Mouse (Mus musculus) MEL (cell line): ENCODE results near the gene Wdr34. TPM values are rescaled to one million over a fixed set of nuclear protein-coding genes. Genes with fewer than 3 reads are reported as not detected.
A peak's percentile ranks its signal among the peaks of the same experiment; 100 is the strongest.

Source experiments
- DNase-seq: peaks from one replicate; pipeline ENCODE4 v3.0.0; 2011; ENCODE audit warnings: low read depth, low spot score
- H3K27ac ChIP-seq: 2 replicates; pipeline ENCODE4 v1.5.1; 2012; ENCODE audit warnings: low read depth, mild to moderate bottlenecking, control low read depth, low read length, moderate library complexity; ENCODE audit not compliant: control insufficient read depth
- H3K27me3 ChIP-seq, 2 experiments: fragments of 150-350 bp in 1 of 2; sonication (generic) in 1 of 2; 2 replicates each; pipeline ENCODE4 v1.6.1; 2012; ENCODE audit warnings: low read length in 2 of 2, mild to moderate bottlenecking in 2 of 2, improper control_type of control experiment in 1 of 2, moderate library complexity in 1 of 2; ENCODE audit not compliant: insufficient read depth in 2 of 2, control insufficient read depth in 1 of 2
- H3K36me3 ChIP-seq, 2 experiments: 2 replicates each; pipeline ENCODE4 v1.6.1; 2012 to 2014; ENCODE audit warnings: low read length in 2 of 2, improper control_type of control experiment in 1 of 2, inconsistent platforms in 1 of 2, mild to moderate bottlenecking in 1 of 2; ENCODE audit not compliant: insufficient read depth in 2 of 2, control insufficient read depth in 1 of 2
- H3K4me1 ChIP-seq, 2 experiments: fragments of 150-350 bp in 1 of 2; sonication (generic) in 1 of 2; 2 replicates each; pipeline ENCODE4 v1.6.1; 2012; ENCODE audit warnings: low read length in 2 of 2, improper control_type of control experiment in 1 of 2, mild to moderate bottlenecking in 1 of 2; ENCODE audit not compliant: insufficient read depth in 2 of 2, control insufficient read depth in 1 of 2
- H3K4me3 ChIP-seq, 2 experiments: fragments of 150-350 bp in 1 of 2; sonication (generic) in 1 of 2; 2 replicates each; pipeline ENCODE4 v1.5.1; 2012; ENCODE audit warnings: low read depth in 2 of 2, low read length in 2 of 2, mild to moderate bottlenecking in 2 of 2, moderate library complexity in 2 of 2, control low read depth in 1 of 2, improper control_type of control experiment in 1 of 2; ENCODE audit not compliant: control insufficient read depth in 1 of 2, insufficient read depth in 1 of 2
- H3K79me2 ChIP-seq: 2 replicates; pipeline ENCODE4 v1.6.1; 2012; ENCODE audit warnings: mild to moderate bottlenecking, low read length, moderate library complexity; ENCODE audit not compliant: control insufficient read depth, poor library complexity, insufficient read depth
- H3K9ac ChIP-seq: 2 replicates; pipeline ENCODE4 v1.6.1; 2012; ENCODE audit warnings: low read depth, mild to moderate bottlenecking, control low read depth, low read length, moderate library complexity; ENCODE audit not compliant: control insufficient read depth, poor library complexity, severe bottlenecking
- H3K9me3 ChIP-seq: fragments of 150-350 bp; sonication (generic); replicated peaks from 2 replicates; pipeline ENCODE4 v1.6.1; 2012; ENCODE audit warnings: mild to moderate bottlenecking, low read length, improper control_type of control experiment, moderate library complexity; ENCODE audit not compliant: insufficient read depth
- BHLHE40 ChIP-seq: IDR thresholded peaks from 2 replicates; pipeline ENCODE4 v1.6.1; 2012; ENCODE audit warnings: low read depth, mild to moderate bottlenecking, inconsistent platforms, low read length, improper control_type of control experiment, borderline replicate concordance
- E2F4 ChIP-seq: IDR thresholded peaks from 2 replicates; pipeline ENCODE4 v1.6.1; 2011; ENCODE audit warnings: low read depth, low read length, improper control_type of control experiment, borderline replicate concordance
- EP300 ChIP-seq, 2 experiments: IDR thresholded peaks; 2 replicates each; pipeline ENCODE4 v1.6.1; 2011; ENCODE audit warnings: improper control_type of control experiment in 2 of 2, low read length in 2 of 2, low read depth in 1 of 2, mild to moderate bottlenecking in 1 of 2
- HCFC1 ChIP-seq: IDR thresholded peaks from 2 replicates; pipeline ENCODE4 v1.6.1; 2012; ENCODE audit warnings: low read depth, mild to moderate bottlenecking, inconsistent platforms, low read length, improper control_type of control experiment, moderate library complexity
- MAX ChIP-seq: IDR thresholded peaks from 2 replicates; pipeline ENCODE4 v1.6.1; 2011; ENCODE audit warnings: low read length, improper control_type of control experiment
- MAZ ChIP-seq: IDR thresholded peaks from 2 replicates; pipeline ENCODE4 v1.6.1; 2012; ENCODE audit warnings: low read depth, mild to moderate bottlenecking, inconsistent platforms, low read length, improper control_type of control experiment
- MXI1 ChIP-seq: IDR thresholded peaks from 2 replicates; pipeline ENCODE4 v1.6.1; 2011; ENCODE audit warnings: mild to moderate bottlenecking, low read depth, low read length, improper control_type of control experiment
- MYC ChIP-seq: IDR thresholded peaks from 2 replicates; pipeline ENCODE4 v1.6.1; 2011; ENCODE audit warnings: low read depth, mild to moderate bottlenecking, low read length, improper control_type of control experiment, moderate library complexity
- NELFE ChIP-seq: IDR thresholded peaks from 2 replicates; pipeline ENCODE4 v1.6.1; 2011; ENCODE audit warnings: low read depth, low read length, improper control_type of control experiment
- NRF1 ChIP-seq: IDR thresholded peaks from 2 replicates; pipeline ENCODE4 v1.6.1; 2014; ENCODE audit warnings: low read depth, mild to moderate bottlenecking, inconsistent platforms, low read length, improper control_type of control experiment, moderate library complexity; ENCODE audit not compliant: poor library complexity, insufficient read depth, severe bottlenecking
- POLR2A ChIP-seq, 2 experiments: IDR thresholded peaks; 2 replicates each; pipeline ENCODE4 v1.6.1; 2011 to 2012; ENCODE audit warnings: low read length in 2 of 2, mild to moderate bottlenecking in 2 of 2, control low read depth in 1 of 2, improper control_type of control experiment in 1 of 2, low read depth in 1 of 2, moderate library complexity in 1 of 2; ENCODE audit not compliant: control insufficient read depth in 1 of 2, insufficient read depth in 1 of 2, poor library complexity in 1 of 2
- POLR2AphosphoS2 ChIP-seq: IDR thresholded peaks from 2 replicates; pipeline ENCODE4 v1.6.1; 2011; ENCODE audit warnings: low read length, improper control_type of control experiment
- SIN3A ChIP-seq: IDR thresholded peaks from 2 replicates; pipeline ENCODE4 v1.6.1; 2012; ENCODE audit warnings: low read length, improper control_type of control experiment, inconsistent platforms
- TAL1 ChIP-seq: IDR thresholded peaks from 2 replicates; pipeline ENCODE4 v1.6.1; 2012; ENCODE audit warnings: mild to moderate bottlenecking, inconsistent platforms, low read length, moderate library complexity, mixed read lengths
- TBP ChIP-seq: IDR thresholded peaks from 2 replicates; pipeline ENCODE4 v1.8.0; 2011; ENCODE audit warnings: low read depth, low read length, improper control_type of control experiment
- UBTF ChIP-seq: IDR thresholded peaks from 2 replicates; pipeline ENCODE4 v1.6.1; 2012; ENCODE audit warnings: low read depth, mild to moderate bottlenecking, inconsistent platforms, low read length, improper control_type of control experiment, moderate library complexity, borderline replicate concordance; ENCODE audit not compliant: insufficient read depth
- USF1 ChIP-seq: IDR thresholded peaks from 2 replicates; pipeline ENCODE4 v1.6.1; 2014; ENCODE audit warnings: low read depth, mild to moderate bottlenecking, inconsistent platforms, low read length, improper control_type of control experiment, moderate library complexity
- USF2 ChIP-seq, 2 experiments: IDR thresholded peaks; 2 replicates each; pipeline ENCODE4 v1.6.1; 2011 to 2012; ENCODE audit warnings: improper control_type of control experiment in 2 of 2, low read length in 2 of 2, borderline replicate concordance in 1 of 2, inconsistent platforms in 1 of 2, low read depth in 1 of 2, mild to moderate bottlenecking in 1 of 2; ENCODE audit not compliant: insufficient read depth in 1 of 2
- ZMIZ1 ChIP-seq: IDR thresholded peaks from 2 replicates; pipeline ENCODE4 v1.6.1; 2012; ENCODE audit warnings: low read depth, mild to moderate bottlenecking, inconsistent platforms, low read length, improper control_type of control experiment, moderate library complexity
- ZNF384 ChIP-seq: IDR thresholded peaks from 2 replicates; pipeline ENCODE4 v1.6.1; 2012; ENCODE audit warnings: low read depth, mild to moderate bottlenecking, inconsistent platforms, low read length, improper control_type of control experiment
- polyA plus RNA-seq, 2 experiments: library from polyadenylated mRNA; stranded (reverse) in 1 of 2; unstranded in 1 of 2; fragments of >175 nt in 1 of 2; fragments of >200 nt in 1 of 2; gene quantifications; 2 replicates each; pipeline versions ENCODE4 v1.2.1 to v1.2.4; 2012; ENCODE audit warnings: low replicate concordance in 2 of 2, low read depth in 1 of 2; ENCODE audit not compliant: insufficient read length in 2 of 2, insufficient read depth in 1 of 2, missing spikeins in 1 of 2
- total RNA-seq: library from RNA; depleted of rRNA; stranded (reverse); fragments of 300-350 nt; gene quantifications from 2 replicates; pipeline ENCODE4 v1.2.3, GENCODE M21; 2012

Wdr34 gene
- total and polyA plus RNA-seq, 3 experiments = 49.3 to 78.3 TPM; not detected in 1

- H3K9ac ChIP-seq = peak overlapping the region; percentile 100
- H3K27me3 ChIP-seq = no peaks in the 10 kb centered on the region
- H3K79me2 ChIP-seq = peaks cover 72% of the 10 kb centered on the region
- peaks cover 5 to 8% of the 10 kb centered on the region in 2 experiments; a peak in 2 of 4 replicates for H3K4me1 ChIP-seq
- DNase-seq = peak; percentile 96
- H3K27ac ChIP-seq = peak overlapping the region; percentile 95
- peak overlapping the region; percentile 78 to 81 for H3K4me3 ChIP-seq
- peaks cover 17 to 31% of the 10 kb centered on the region in 2 experiments for H3K36me3 ChIP-seq
- TF ChIP-seq MXI1 (peak; percentile 89; the same call in 1 of the 2 replicates), ZMIZ1 (peak; percentile 8; the same call in 1 of the 2 replicates), NELFE (0 out of 2 replicates have a peak, but pooled peaks have one; percentile 54), POLR2A (IDR thresholded peaks at IDR 0.05; ENCODE audit: control insufficient read depth in 1 of 2, insufficient read depth in 1 of 2, low read depth in 1 of 2, low read length in 2 of 2, poor library complexity in 1 of 2) (peak; percentile 61 to 76; a peak in 2 of 4 replicates), MAZ (peak; percentile 52; the same call in 1 of the 2 replicates), BHLHE40 (no peak), HCFC1 (peak; percentile 65; the same call in 1 of the 2 replicates), TBP (peak; percentile 41; the same call in 1 of the 2 replicates), USF2 (IDR thresholded peaks at IDR 0.05; ENCODE audit: borderline replicate concordance in 1 of 2, insufficient read depth in 1 of 2, low read depth in 1 of 2, low read length in 2 of 2) (peak in 1 of 2 experiments; percentile 52; a peak in 1 of 4 replicates), TAL1 (no peak), USF1 (peak; percentile 94), POLR2AphosphoS2 (no peak), MAX (peak; percentile 74), E2F4 (peak; percentile 46; the same call in 1 of the 2 replicates), SIN3A (peak; percentile 74; the same call in 1 of the 2 replicates), EP300 (IDR thresholded peaks at IDR 0.05; ENCODE audit: low read depth in 1 of 2, low read length in 2 of 2) (0 out of 4 replicates have a peak, but pooled peaks of 1 of the 2 experiments have one; percentile 4), ZNF384 (no peak), NRF1 (peak; percentile 90), UBTF (peak; percentile 82; the same call in 1 of the 2 replicates), MYC (no peak)
- H3K9me3 ChIP-seq = no peaks in the 10 kb centered on the region
These were observed 17.6 kb upstream of the Wdr34 start for GRCm38 (mm10) chr2:30066046-30066901.
